In the genomic region with DNA sequence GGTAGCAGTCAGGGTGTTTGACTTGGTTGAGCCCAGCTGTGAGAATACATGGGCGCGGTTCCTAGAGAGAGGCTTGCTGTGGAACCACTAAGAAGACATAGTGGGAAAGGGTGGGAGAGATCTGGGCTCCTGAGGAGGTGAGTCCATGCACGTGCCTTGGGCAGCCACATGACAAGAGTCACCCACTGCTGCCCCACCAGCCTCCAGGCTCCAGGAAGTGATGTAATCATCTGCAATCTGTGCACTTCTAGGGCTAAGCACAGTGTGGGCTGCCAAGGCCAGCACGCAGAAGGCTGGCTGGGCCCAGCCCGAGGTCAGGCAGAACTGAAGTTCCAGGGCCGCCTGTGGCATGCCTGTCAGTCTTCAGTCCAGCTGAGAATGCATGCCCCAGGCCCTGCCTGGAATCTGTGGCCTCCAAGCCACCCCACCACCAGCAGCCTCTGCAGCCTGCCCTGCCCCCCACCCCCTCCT, we compare ENCODE assay signal across 7 mouse cellular contexts. TPM values are rescaled to one million over a fixed set of nuclear protein-coding genes. Genes with fewer than 3 reads are reported as not detected.
DNase-seq lines count a peak whose midpoint lies in the region; ATAC-seq and TF ChIP-seq lines count a peak whose summit lies in the region.

No protein-coding gene starts in this region.

- ATAC-seq in liver, embryonic 16.5 days (ENCODE audit: low read depth): peak; percentile 56
- no peak for ATAC-seq in forebrain, postnatal 0 days

- peak; percentile 73 for DNase-seq in 3T3-L1 (ENCODE audit: low read depth, low spot score)
- DNase-seq in heart, embryonic 10.5 days (ENCODE audit: low spot score): no peak
- no peak for DNase-seq in forebrain, postnatal 0 days
- no peak for DNase-seq in retina, postnatal 1 day
- no peak for DNase-seq in frontal cortex, postnatal 36 days (ENCODE audit: low spot score in 2 of 2)

- no peaks in the 10 kb centered on the region for H3K27me3 ChIP-seq in C2C12 (ENCODE audit: control insufficient read depth, insufficient read depth, insufficient read length)
- no peaks in the 10 kb centered on the region for H3K27me3 ChIP-seq in heart, embryonic 10.5 days (ENCODE audit: insufficient read depth, poor library complexity, severe bottlenecking)
- H3K27me3 ChIP-seq in liver, embryonic 16.5 days (ENCODE audit: control insufficient read depth, insufficient read depth, low read depth, low read length): no peaks in the 10 kb centered on the region
- H3K27me3 ChIP-seq in forebrain, postnatal 0 days (ENCODE audit: insufficient read depth, low read length): no peaks in the 10 kb centered on the region

- peaks cover 60% of the 10 kb centered on the region for H3K79me3 ChIP-seq in C2C12 (ENCODE audit: low read depth)

- H3K4me2 ChIP-seq in liver, embryonic 16.5 days (ENCODE audit: low read depth, low read length): no peak overlapping the region
- H3K4me2 ChIP-seq in forebrain, postnatal 0 days (ENCODE audit: low read depth): no peak overlapping the region

- no peak overlapping the region for H3K9ac ChIP-seq in liver, embryonic 16.5 days (ENCODE audit: low read depth, low read length)
- H3K9ac ChIP-seq in forebrain, postnatal 0 days: no peak overlapping the region

- H3K79me2 ChIP-seq in C2C12 (ENCODE audit: control insufficient read depth, insufficient read depth): peaks cover 95% of the 10 kb centered on the region

- H3K4me1 ChIP-seq in heart, embryonic 10.5 days: peaks cover 99% of the 10 kb centered on the region
- peaks cover 45% of the 10 kb centered on the region for H3K4me1 ChIP-seq in liver, embryonic 16.5 days (ENCODE audit: control insufficient read depth, low read depth, low read length)
- H3K4me1 ChIP-seq in forebrain, postnatal 0 days (ENCODE audit: insufficient read depth): no peaks in the 10 kb centered on the region

- H3K4me3 ChIP-seq in C2C12 (ENCODE audit: insufficient read depth, poor library complexity, severe bottlenecking): no peak overlapping the region
- H3K4me3 ChIP-seq in heart, embryonic 10.5 days: no peak overlapping the region
- no peak overlapping the region for H3K4me3 ChIP-seq in liver, embryonic 16.5 days (ENCODE audit: low read depth, low read length)
- no peak overlapping the region for H3K4me3 ChIP-seq in forebrain, postnatal 0 days (ENCODE audit: low read depth, low read length)

- WGBS in heart, embryonic 10.5 days: 32% methylated on average over 6 of the region's 6 CpGs
- 48% methylated on average over 6 of the region's 6 CpGs for WGBS in liver, embryonic 16.5 days (ENCODE audit: insufficient replicate concordance)
- WGBS in forebrain, postnatal 0 days: 83% methylated on average over 6 of the region's 6 CpGs

- H3K9me3 ChIP-seq in heart, embryonic 10.5 days: no peaks in the 10 kb centered on the region
- no peaks in the 10 kb centered on the region for H3K9me3 ChIP-seq in liver, embryonic 16.5 days (replicated peaks; ENCODE audit: control insufficient read depth, low read length)
- no peaks in the 10 kb centered on the region for H3K9me3 ChIP-seq in forebrain, postnatal 0 days (ENCODE audit: low read length)

- H3K27ac ChIP-seq in heart, embryonic 10.5 days: peak overlapping the region; percentile 86
- peak overlapping the region; percentile 45; the same call in 1 of the 2 replicates for H3K27ac ChIP-seq in liver, embryonic 16.5 days (ENCODE audit: low read length)
- no peak overlapping the region for H3K27ac ChIP-seq in forebrain, postnatal 0 days (ENCODE audit: low read depth, low read length)

- H3K36me3 ChIP-seq in C2C12 (ENCODE audit: control insufficient read depth, insufficient read depth): peaks cover 49% of the 10 kb centered on the region
- peaks cover 60% of the 10 kb centered on the region for H3K36me3 ChIP-seq in heart, embryonic 10.5 days
- H3K36me3 ChIP-seq in liver, embryonic 16.5 days (ENCODE audit: control insufficient read depth, insufficient read depth): no peaks in the 10 kb centered on the region; the same call in 1 of the 2 replicates
- H3K36me3 ChIP-seq in forebrain, postnatal 0 days (ENCODE audit: insufficient read depth): peaks cover 18% of the 10 kb centered on the region; the same call in 1 of the 2 replicates

- TF ChIP-seq CTCF in C2C12 (IDR thresholded peaks at IDR 0.05; ENCODE audit: control insufficient read depth, insufficient read depth, insufficient read length): no peak
- no peak for TF ChIP-seq CTCF in forebrain, postnatal 0 days (IDR thresholded peaks at IDR 0.05; ENCODE audit: low read depth)

- no peak overlapping the region for H3ac ChIP-seq in C2C12 (ENCODE audit: control insufficient read depth, insufficient read length, low read depth)

TF ChIP-seq in C2C12, 6 proteins besides CTCF, POLR2A, EP300 and RAD21:
- TF ChIP-seq MYOD1 (IDR thresholded peaks at IDR 0.05; ENCODE audit: control insufficient read depth, insufficient read length, low read depth) (no peak), USF1 (IDR thresholded peaks at IDR 0.05; ENCODE audit: low read depth) (no peak), MAX (IDR thresholded peaks at IDR 0.05) (peak; percentile 74), CEBPB (IDR thresholded peaks at IDR 0.05; ENCODE audit: low read depth) (peak; percentile 59)

RNA-seq across cellular contexts. Expression of a gene that starts 46.3 kb away (rescaled TPM):
- 27.3 TPM for polyA plus RNA-seq in C2C12 (2012; fragmentation: generic; extraction: Trizol)
- polyA plus RNA-seq in heart, embryonic 10.5 days (2016; fragmentation: Nextera tagmentation; extraction: Ambion mirVana): 38.1 and 45.8 TPM in 2 replicates
- 4.1 and 6.1 TPM in 2 replicates for polyA plus RNA-seq in liver, embryonic 16.5 days (2015; fragmentation: Nextera tagmentation; extraction: Ambion mirVana)
- 48.5 and 75.6 TPM in 2 replicates for total RNA-seq in forebrain, postnatal 0 days (2014; rRNA removed)
- 27.7 and 38.0 TPM in 2 replicates for polyA plus RNA-seq in forebrain, postnatal 0 days (2015; fragmentation: Nextera tagmentation; extraction: Ambion mirVana)
